Mouse (Mus musculus) Muller cell, postnatal 12 days (primary cell): ENCODE results near the gene Tpr.
A peak's percentile ranks its signal among the peaks of the same experiment; 100 is the strongest.

Experiments used
- DNase-seq: peaks from one replicate; pipeline ENCODE4 v3.0.0-alpha.2; 2015; ENCODE audit errors: inconsistent ontology term

The Tpr gene

GRCm38 (mm10) chr1:150463068-150463467 lies 70.4 kb downstream of the Tpr start:
- DNase-seq, result no peak

GRCm38 (mm10) chr1:150463691-150464090 lies 71.1 kb downstream of the Tpr start:
- DNase-seq, result no peak

- no peak for DNase-seq
Measured at GRCm38 (mm10) chr1:150465364-150465763, 72.7 kb downstream of the Tpr start.

- no peak for DNase-seq
Measured at GRCm38 (mm10) chr1:150466132-150466531, 73.5 kb downstream of the Tpr start, which contains the start of gene Prg4. Gene Prg4 (minus strand): TSS chr1:150466165.

- no peak for DNase-seq
Measured at GRCm38 (mm10) chr1:150469992-150470391, 77.4 kb downstream of the Tpr start.

- no peak for DNase-seq
Measured at GRCm38 (mm10) chr1:150472525-150472924, 79.9 kb downstream of the Tpr start.

GRCm38 (mm10) chr1:150480674-150481073 lies 88.0 kb downstream of the Tpr start:
- DNase-seq, result peak; percentile 36

GRCm38 (mm10) chr1:150489148-150489547 lies 96.5 kb downstream of the Tpr start:
- no peak for DNase-seq

- peak; percentile 12 for DNase-seq
Measured at GRCm38 (mm10) chr1:150496626-150497302, 104.1 kb downstream of the Tpr start.

GRCm38 (mm10) chr1:150497690-150498089 lies 105.1 kb downstream of the Tpr start:
- DNase-seq, result peak; percentile 80

- DNase-seq, result no peak
Measured at GRCm38 (mm10) chr1:150498177-150498576, 105.5 kb downstream of the Tpr start.
